Mouse (Mus musculus) ovary, adult 18-20 months (tissue): Measurements from ENCODE around the gene Fbxl14.
"Not testable (repeated sequence)": the region's sequence is repeated elsewhere in the genome, so short reads cannot be mapped to it uniquely, and the experiment has no call there.

ENCODE experiments used
- DNase-seq: peaks from one replicate; pipeline ENCODE4 v3.0.0; 2022; ENCODE audit warnings: low spot score, mixed read lengths

The Fbxl14 gene

GRCm38 (mm10) chr6:119470777-119471176 is 8.7 kb upstream of the Fbxl14 start:
- no peak for DNase-seq

GRCm38 (mm10) chr6:119472135-119472534 is 7.3 kb upstream of the Fbxl14 start:
- DNase-seq, result no peak

- no peak for DNase-seq
These were observed 6.8 kb upstream of the Fbxl14 start for GRCm38 (mm10) chr6:119472705-119473104.

- no peak for DNase-seq
These were observed 6.0 kb upstream of the Fbxl14 start for GRCm38 (mm10) chr6:119473446-119473845.

GRCm38 (mm10) chr6:119473992-119474391 is 5.5 kb upstream of the Fbxl14 start:
- no peak for DNase-seq

GRCm38 (mm10) chr6:119475988-119476387 is 3.5 kb upstream of the Fbxl14 start:
- no peak for DNase-seq

- no peak for DNase-seq
These were observed 1.7 kb upstream of the Fbxl14 start for GRCm38 (mm10) chr6:119477686-119478310.

GRCm38 (mm10) chr6:119478560-119479342 is 717 bp upstream of the Fbxl14 start:
- DNase-seq, result peak; percentile 75

- peak; percentile 25 for DNase-seq
These were observed 623 bp downstream of the Fbxl14 start for GRCm38 (mm10) chr6:119479876-119480705.

- no peak for DNase-seq
These were observed 1.4 kb downstream of the Fbxl14 start for GRCm38 (mm10) chr6:119480706-119481331.

GRCm38 (mm10) chr6:119481741-119482390 is 2.4 kb downstream of the Fbxl14 start:
- not testable (repeated sequence) for DNase-seq

- peak; percentile 18 for DNase-seq
These were observed 3.6 kb downstream of the Fbxl14 start for GRCm38 (mm10) chr6:119482958-119483600.

- DNase-seq, result no peak
These were observed 6.0 kb downstream of the Fbxl14 start for GRCm38 (mm10) chr6:119485486-119485885.

GRCm38 (mm10) chr6:119486381-119487084 is 7.1 kb downstream of the Fbxl14 start:
- DNase-seq, result no peak

GRCm38 (mm10) chr6:119487085-119487458 is 7.6 kb downstream of the Fbxl14 start:
- DNase-seq, result no peak

- no peak for DNase-seq
These were observed 8.2 kb downstream of the Fbxl14 start for GRCm38 (mm10) chr6:119487619-119488018.

- no peak for DNase-seq
These were observed 10.3 kb downstream of the Fbxl14 start for GRCm38 (mm10) chr6:119489765-119490164.

GRCm38 (mm10) chr6:119490549-119490948 is 11.1 kb downstream of the Fbxl14 start:
- DNase-seq, result no peak

- no peak for DNase-seq
These were observed 11.5 kb downstream of the Fbxl14 start for GRCm38 (mm10) chr6:119491006-119491405.

- DNase-seq, result no peak
These were observed 12.6 kb downstream of the Fbxl14 start for GRCm38 (mm10) chr6:119491997-119492629.
